In genomic region chr14:7975177-7975576, GRCm38 (mm10) we compare ENCODE assay signal across 31 mouse cellular contexts. TPM values are rescaled to one million over a fixed set of nuclear protein-coding genes. Genes with fewer than 3 reads are reported as not detected.
"Had no signal": no experiment of that assay in that cellular context is flagged by ENCODE, and none has a peak within 500 bp of the region (broad histone marks: within the 10 kb centered on the region; RNA-seq: fewer than 3 reads in every experiment).

No protein-coding gene starts in this region.

- ATAC-seq: hindbrain, postnatal 0 days; intestine, embryonic 16.5 days had no signal

- H3K4me1 ChIP-seq: heart, embryonic 13.5 days; heart, embryonic 15.5 days; hindbrain, embryonic 13.5 days; hindbrain, embryonic 15.5 days; limb, embryonic 13.5 days; limb, embryonic 15.5 days had no signal

- H3K27me3 ChIP-seq: heart, embryonic 13.5 days; heart, embryonic 15.5 days; hindbrain, embryonic 13.5 days; hindbrain, embryonic 15.5 days; kidney, embryonic 15.5 days; limb, embryonic 13.5 days; limb, embryonic 15.5 days had no signal

- H3K9ac ChIP-seq: heart, embryonic 13.5 days; heart, embryonic 15.5 days; hindbrain, embryonic 13.5 days; hindbrain, embryonic 15.5 days; kidney, embryonic 15.5 days; limb, embryonic 13.5 days; limb, embryonic 15.5 days had no signal

- H3K4me3 ChIP-seq: heart, adult 2 months; heart, embryonic 13.5 days; heart, embryonic 15.5 days; hindbrain, embryonic 13.5 days; hindbrain, embryonic 15.5 days; kidney, embryonic 15.5 days; limb, embryonic 13.5 days; limb, embryonic 15.5 days had no signal

- DNase-seq: gastrocnemius, postnatal 14 days; gastrocnemius, postnatal 36 days; heart, adult 11 months; heart, adult 2 months; heart, postnatal 14 days; heart, postnatal 36 days; kidney, adult 11 months; kidney, adult 2 months; kidney, adult 9 months; kidney, postnatal 14 days; kidney, postnatal 36 days; layer of hippocampus, adult 9-11 months; layer of hippocampus, postnatal 36 days; left cerebral cortex, postnatal 4 days had no signal

- H3K4me2 ChIP-seq: heart, embryonic 11.5 days; heart, embryonic 13.5 days; heart, embryonic 15.5 days; hindbrain, embryonic 13.5 days; hindbrain, embryonic 15.5 days; kidney, embryonic 15.5 days; limb, embryonic 13.5 days; limb, embryonic 15.5 days had no signal

- H3K9me3 ChIP-seq: heart, embryonic 13.5 days; heart, embryonic 15.5 days; hindbrain, embryonic 13.5 days; hindbrain, embryonic 15.5 days; kidney, embryonic 15.5 days; limb, embryonic 13.5 days; limb, embryonic 15.5 days had no signal

- H3K27ac ChIP-seq: heart, adult 2 months; heart, embryonic 13.5 days; heart, embryonic 15.5 days; hindbrain, embryonic 13.5 days; hindbrain, embryonic 15.5 days; hindbrain, postnatal 0 days; kidney, embryonic 15.5 days; kidney, postnatal 0 days; limb, embryonic 13.5 days; limb, embryonic 15.5 days had no signal

- H3K36me3 ChIP-seq: heart, embryonic 13.5 days; heart, embryonic 15.5 days; hindbrain, embryonic 13.5 days; hindbrain, embryonic 15.5 days; kidney, embryonic 15.5 days; limb, embryonic 13.5 days; limb, embryonic 15.5 days had no signal

RNA-seq across cellular contexts. Expression of gene Gm45521, which starts 18.1 kb away (rescaled TPM):
- polyA plus RNA-seq: frontal cortex, adult 2 months; gonadal fat pad, adult 2 months; heart, adult 2 months; heart, embryonic 13.5 days; heart, embryonic 15.5 days; heart, postnatal 0 days; hindbrain, embryonic 11.5 days; hindbrain, embryonic 15.5 days; intestine, embryonic 14.5 days; intestine, embryonic 16.5 days; kidney, adult 2 months; kidney, embryonic 15.5 days; kidney, postnatal 0 days; large intestine, adult 2 months; limb, embryonic 13.5 days; limb, embryonic 15.5 days had no signal
